Mouse (Mus musculus) left cerebral cortex, adult 2 months (tissue): ENCODE data around the gene Cdk18. TPM values are rescaled to one million over a fixed set of nuclear protein-coding genes. Genes with fewer than 3 reads are reported as not detected.
A peak's percentile ranks its signal among the peaks of the same experiment; 100 is the strongest.

Source experiments
- DNase-seq, 2 experiments: peaks; one replicate each; pipeline ENCODE4 v3.0.0; 2021 to 2022; ENCODE audit warnings: low spot score in 2 of 2, mixed read lengths in 1 of 2; ENCODE audit errors: extremely low spot score in 1 of 2
- H3K27ac ChIP-seq: fragments of 200-600 bp; 2 replicates; pipeline ENCODE4 v1.8.1; 2022
- H3K4me3 ChIP-seq: fragments of 200-600 bp; 2 replicates; pipeline ENCODE4 v1.8.1; 2022
- CTCF ChIP-seq: fragments of 200-600 bp; IDR thresholded peaks from 2 replicates; pipeline ENCODE4 v1.8.1; 2022; ENCODE audit warnings: antibody characterized with exemption, mild to moderate bottlenecking, moderate library complexity
- intact Hi-C: fragments of 180-260 bp; cut with DNase I; formaldehyde crosslinking; loops from one replicate; pipeline ENCODE4 v1.15.1; 2025
- total RNA-seq, 2 experiments: library from RNA; stranded (reverse); gene quantifications; 2 replicates each; pipeline ENCODE4 v1.2.3; 2021

Cdk18 gene
- total RNA-seq, 2 experiments from 2014 or later: 27.9 to 33.2 TPM

DNA sequence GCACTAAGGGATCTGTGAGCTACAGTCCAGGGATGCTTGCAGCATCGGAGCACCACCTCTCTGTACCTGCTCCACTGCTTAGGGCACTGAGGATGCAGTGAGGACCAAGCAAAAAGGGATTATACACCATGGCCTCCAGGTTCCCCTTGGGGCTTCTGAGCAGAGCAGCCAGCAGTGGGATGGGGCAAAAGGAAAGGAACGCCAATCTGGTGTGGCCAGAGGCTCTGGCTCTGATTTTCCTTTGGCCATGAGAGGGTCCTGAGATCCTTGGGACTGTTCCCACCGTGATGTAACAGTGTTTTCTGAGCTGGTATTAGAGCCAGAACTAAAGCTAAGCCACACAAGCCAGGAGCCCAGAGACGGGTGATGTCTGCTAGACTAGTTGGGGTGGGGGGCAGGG is 20.2 kb upstream of the Cdk18 start:
- no peak for DNase-seq

DNA sequence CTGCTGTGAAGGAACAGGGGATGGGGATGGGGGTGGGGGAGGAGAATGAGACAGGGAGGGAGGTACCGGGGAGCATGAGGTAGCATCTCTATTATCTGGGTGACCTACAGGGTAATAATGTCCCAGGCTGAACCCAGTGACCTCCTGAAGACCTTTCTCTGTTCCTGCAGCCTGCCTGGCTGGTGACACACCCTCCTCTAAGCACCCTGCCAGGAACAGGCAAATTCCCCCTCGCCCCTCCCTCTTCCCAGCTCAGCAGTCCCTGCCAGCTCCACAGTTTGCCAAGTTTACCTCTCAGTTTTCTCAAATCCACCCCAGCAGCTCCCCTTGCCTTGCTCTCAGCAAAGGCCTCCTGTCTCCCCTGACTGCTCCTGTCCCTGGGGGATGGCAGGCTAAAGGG is 19.3 kb upstream of the Cdk18 start:
- no peak for DNase-seq
- intact Hi-C loops: no loop called here
- Histone ChIP-seq H3K27ac (no peak overlapping the region), H3K4me3 (no peak overlapping the region)
- no peak for TF ChIP-seq CTCF

More for the DNA sequence above, 20.2 kb upstream of the Cdk18 start:
- TF ChIP-seq CTCF: no peak
- intact Hi-C loops: no loop called here
- Histone ChIP-seq H3K4me3 (no peak overlapping the region), H3K27ac (no peak overlapping the region)

DNA sequence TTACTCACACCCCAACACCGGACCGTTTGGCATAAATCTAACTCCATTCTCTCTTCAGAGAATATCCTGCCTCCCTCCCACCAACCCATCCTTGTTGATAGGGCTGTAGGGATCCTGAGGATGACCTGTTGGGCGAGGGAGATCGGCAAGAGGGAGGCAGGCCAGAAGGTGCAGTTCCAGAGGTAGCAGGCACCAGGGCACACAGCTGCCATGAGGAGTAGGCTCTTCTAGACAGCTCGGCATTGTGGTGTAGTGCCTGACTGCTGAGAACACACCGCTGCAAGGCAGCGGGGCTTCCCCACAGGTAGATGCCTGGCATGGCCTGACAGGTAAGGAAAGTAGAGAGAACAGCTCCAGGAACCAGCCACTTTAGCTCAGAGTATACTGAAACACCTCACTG is 18.3 kb upstream of the Cdk18 start:
- Histone ChIP-seq H3K27ac (no peak overlapping the region), H3K4me3 (no peak overlapping the region)
- no peak for DNase-seq
- TF ChIP-seq CTCF: no peak
- intact Hi-C loops: loop anchor here (1.0 to 2.0 kb wide), 4 partner anchors 51 to 197 kb away; no protein-coding TSS in a partner anchor

DNA sequence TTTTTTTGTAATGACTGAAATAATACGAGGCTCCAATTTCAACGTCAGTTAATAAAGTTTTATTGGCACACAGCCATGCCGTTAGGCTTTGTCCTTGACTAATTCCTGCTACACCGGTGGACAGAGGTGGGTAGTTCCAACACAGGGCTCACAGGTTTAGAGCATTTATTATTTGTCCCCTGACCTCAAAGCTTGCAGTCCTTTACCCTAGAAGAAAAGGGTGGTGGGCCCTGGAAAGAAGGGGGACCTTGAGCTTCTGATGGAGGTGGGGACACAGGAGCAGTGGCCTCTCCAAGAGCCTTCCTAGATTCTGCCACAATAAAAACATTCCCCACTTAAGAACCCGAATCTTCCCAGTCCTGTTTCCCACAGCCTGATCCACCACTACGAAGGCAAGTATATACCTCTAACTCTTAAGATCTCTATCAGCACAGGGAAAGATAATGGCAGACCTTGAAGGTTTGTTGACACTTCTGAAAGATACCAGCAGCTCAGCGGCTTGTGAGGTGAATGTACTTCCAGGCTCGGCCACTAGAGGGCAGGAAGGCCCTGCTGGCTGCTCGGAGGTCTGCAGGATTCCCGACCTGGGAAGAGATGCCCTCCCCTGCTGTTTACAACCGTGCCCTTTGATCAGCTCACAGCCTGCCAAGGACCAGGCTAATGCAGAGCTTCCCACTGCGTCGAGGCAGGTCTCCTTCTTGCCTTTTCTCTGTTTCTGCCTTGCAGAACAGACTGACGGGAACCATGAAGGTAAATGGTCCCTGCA is 17.7 kb upstream of the Cdk18 start:
- no peak overlapping the region for H3K4me3 ChIP-seq
- DNase-seq: peak; percentile 87 to 93
- intact Hi-C loops: loop anchor here (1.0 to 2.0 kb wide), 4 partner anchors 52 to 198 kb away; no protein-coding TSS in a partner anchor
- TF ChIP-seq CTCF: peak; percentile 99
- no peak overlapping the region for H3K27ac ChIP-seq

DNA sequence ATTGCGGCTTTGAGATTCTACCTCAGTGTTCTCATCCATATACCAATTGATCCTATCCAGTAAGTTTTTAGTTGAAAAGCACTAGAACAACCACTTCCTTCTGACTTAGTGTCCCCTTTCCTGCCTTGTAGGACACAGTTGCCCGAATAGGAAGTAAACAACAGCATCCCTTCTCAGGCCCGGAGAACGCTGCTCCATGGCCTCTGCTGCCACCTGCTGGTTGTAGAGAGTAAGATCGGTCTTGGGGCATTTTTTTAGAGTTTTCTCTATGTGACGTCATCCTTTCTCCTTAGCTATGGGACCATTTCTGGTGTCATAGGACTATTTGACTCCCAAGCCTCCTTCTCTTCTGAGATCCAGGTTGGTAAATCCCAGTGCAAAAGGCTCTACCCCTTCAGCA is 16.3 kb upstream of the Cdk18 start:
- H3K4me3 ChIP-seq: no peak overlapping the region
- peak; percentile 94 for TF ChIP-seq CTCF
- intact Hi-C loops: loop anchor here (1.0 to 2.0 kb wide), 3 partner anchors 34 to 199 kb away; no protein-coding TSS in a partner anchor

DNA sequence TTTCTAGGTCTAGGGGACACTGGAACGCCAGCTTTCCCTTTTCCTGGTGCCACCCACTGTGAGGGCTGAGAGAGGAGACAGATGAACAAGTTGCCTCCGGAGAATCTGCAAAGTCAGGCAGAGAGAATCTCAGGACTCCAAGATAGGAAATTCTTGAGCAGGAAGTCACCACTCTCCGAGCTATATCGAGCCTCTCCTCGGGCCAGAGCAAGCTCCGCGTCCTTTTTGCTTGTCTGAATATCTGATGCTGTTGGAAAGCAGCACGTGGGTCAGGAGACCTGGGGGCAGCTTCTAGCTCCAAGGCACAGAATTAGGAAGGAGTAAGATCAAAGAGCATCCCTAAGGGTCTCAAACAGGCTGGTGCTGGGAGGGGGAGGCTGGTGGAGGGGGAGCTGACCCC is 14.2 kb upstream of the Cdk18 start:
- intact Hi-C loops: no loop called here
- Histone ChIP-seq H3K4me3 (no peak overlapping the region), H3K27ac (no peak overlapping the region)
- TF ChIP-seq CTCF: no peak
- no peak for DNase-seq

More for the DNA sequence above, 16.3 kb upstream of the Cdk18 start:
- DNase-seq: peak; percentile 70 to 84
- no peak overlapping the region for H3K27ac ChIP-seq

DNA sequence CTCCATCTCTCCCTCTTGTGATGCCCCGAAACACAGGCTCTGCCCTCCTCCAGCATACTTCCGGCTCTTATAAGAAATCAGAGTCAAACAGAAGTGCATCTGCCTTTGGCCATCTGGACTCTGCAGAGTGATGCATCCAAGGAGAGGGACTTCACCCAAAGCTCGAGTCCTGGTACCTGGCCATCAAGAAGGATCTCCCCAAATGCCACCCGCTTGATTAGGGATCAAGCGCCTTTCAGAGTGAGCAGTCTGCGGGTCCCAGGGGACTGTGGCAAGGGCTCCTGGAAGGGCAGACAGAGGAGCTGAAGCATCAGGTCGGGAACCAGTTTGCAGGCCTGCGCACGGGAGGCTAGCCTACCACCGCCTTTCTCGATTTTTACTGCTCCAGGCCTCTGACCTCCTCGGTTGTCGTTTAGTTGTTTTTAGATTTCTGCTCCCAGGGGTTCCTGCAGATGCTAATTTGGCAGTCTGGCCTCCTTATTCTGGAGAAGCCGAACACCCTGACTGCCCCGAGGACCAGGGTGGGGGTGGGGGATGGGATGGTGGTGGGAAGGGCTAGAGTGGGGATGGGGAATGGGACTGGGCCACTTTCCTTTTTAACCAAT is 13.7 kb upstream of the Cdk18 start:
- no peak for DNase-seq
- H3K4me3 ChIP-seq: no peak overlapping the region
- no peak for TF ChIP-seq CTCF
- intact Hi-C loops: no loop called here
- no peak overlapping the region for H3K27ac ChIP-seq

DNA sequence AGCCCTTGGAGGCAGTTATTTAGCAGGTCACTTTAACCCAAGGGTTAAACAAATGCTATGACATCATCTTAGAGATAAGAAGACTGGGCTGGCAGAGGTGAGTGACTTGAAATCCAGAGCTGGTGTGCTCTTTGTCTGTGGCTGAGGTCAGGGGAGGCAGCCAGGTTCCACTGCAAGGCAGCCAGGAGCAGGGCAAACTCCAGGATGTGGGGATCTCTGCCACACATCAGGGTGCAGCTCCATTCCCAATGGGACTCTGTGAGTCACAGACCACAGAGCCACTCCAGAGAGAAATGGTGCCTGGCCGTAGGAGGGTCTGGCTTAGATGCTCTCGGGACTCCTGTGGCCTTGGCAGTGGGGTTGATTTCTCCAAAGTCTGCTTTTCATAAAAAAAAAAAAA is 12.4 kb upstream of the Cdk18 start:
- no peak for TF ChIP-seq CTCF
- Histone ChIP-seq H3K4me3 (no peak overlapping the region), H3K27ac (no peak overlapping the region)
- DNase-seq: no peak
- intact Hi-C loops: no loop called here

DNA sequence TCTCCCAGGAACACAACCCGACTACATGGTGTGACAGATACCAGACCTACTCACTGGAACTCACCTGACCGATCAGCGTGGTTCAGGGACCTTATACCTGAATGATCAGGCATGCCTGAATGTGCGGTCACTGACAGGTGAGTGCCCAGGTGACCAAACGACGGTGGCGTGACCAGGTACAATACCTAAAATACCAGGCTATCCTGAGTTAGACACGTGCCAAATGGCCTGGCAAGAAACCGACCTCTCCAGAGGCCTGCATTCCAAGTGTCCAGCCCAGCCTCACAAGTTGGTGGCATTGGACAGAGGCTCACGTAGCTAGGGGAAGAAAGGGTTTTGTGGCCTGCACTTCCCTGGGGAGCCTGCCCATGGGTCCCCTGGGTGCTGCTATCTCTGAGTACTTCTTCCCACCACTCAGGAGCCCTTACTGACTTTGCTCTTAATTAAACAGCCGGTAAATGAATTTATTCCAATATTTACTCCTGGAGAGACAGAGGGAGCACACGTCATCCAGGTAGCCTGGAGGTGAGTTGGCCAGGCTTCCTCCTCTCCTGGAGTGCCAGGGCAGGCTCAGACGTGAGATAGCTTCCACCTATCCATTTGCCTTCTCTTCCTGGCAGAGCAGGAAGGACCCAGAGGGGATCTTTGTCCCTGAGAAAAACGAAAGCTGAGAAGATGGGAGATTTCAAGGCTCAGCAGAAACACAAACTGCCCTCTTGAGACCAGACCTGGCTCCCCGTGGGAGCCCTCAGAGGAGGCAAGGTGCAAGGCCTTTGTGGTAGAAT is 11.5 kb upstream of the Cdk18 start:
- TF ChIP-seq CTCF: no peak
- no peak overlapping the region for H3K4me3 ChIP-seq
- intact Hi-C loops: no loop called here
- no peak overlapping the region for H3K27ac ChIP-seq
- DNase-seq: no peak

DNA sequence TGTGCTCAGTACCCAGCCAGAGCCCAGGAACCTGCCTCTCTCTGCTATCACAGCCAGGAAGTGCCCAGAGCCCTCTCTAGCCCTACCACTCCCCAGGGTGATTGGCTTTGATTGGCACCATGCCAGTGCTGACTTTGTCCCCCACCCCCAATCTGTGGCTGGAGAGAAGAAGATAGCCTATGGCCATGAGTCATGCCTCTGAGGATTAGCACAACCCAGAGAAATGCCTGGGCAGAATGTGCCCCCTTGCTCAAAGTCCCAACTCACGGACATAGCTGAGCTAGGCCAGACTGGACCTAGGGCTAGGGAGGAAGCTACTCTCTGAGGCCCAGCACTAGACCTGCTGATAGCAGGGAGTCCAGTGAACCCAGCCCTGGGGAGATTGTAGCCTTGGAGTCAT is 10.7 kb upstream of the Cdk18 start:
- DNase-seq: no peak
- TF ChIP-seq CTCF: no peak
- intact Hi-C loops: no loop called here
- no peak overlapping the region for H3K27ac ChIP-seq
- H3K4me3 ChIP-seq: no peak overlapping the region

DNA sequence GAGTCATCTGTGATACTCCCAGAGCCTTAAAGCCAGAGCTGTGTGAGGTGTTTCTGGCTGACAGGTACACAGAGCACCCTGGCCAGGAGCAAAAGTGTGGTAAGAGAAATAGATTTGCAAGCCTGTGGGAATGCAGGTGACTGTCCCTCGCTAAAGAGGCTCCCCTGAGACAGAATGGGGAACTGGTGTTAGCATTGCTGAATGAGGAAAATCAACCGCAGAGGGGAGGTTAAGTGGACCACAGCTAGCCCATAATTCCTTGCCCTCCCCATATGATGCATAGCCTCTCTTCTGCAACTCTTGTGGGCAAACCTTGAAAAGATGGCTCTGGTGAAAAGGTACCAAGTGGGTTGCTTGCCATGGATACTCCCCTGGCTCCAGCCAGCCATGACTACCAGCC is 9.9 kb upstream of the Cdk18 start:
- Histone ChIP-seq H3K27ac (no peak overlapping the region), H3K4me3 (no peak overlapping the region)
- DNase-seq: no peak
- intact Hi-C loops: no loop called here
- no peak for TF ChIP-seq CTCF

DNA sequence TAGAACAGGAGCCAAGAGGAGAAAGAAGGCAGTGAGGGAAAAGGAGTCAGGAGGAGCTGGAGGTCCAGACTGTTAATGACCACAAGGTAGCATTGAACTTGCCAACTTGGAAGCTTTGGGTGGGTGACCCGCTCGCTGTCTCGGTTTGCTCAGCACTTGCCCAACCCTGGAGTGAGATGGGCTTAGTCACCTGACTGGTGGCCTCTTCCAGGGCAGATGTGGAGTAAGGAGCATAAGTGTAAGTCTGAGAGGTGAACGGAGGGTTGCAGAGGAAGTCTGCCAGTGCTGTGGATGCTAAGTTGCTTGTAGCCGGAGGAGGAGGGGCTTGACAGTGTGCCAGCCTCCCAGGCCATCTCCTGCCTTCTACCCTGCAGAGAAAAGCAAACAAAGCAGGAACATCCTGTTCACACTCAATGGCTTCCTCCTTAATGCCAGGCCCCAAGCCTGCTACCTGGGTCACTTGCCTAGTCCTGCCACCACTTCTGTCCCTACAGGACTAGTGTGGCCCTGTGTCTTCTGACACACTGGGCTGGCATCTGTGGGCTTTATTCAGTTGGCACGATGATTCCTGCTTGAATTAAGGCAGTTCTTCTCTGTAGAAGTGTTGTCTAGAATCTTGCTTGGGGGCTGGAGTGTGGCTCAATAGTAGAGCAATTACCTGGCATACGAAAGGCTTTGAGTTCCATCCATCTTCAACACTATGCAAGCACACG is 6.6 kb upstream of the Cdk18 start:
- Histone ChIP-seq H3K4me3 (no peak overlapping the region), H3K27ac (no peak overlapping the region)
- DNase-seq: no peak
- TF ChIP-seq CTCF: no peak
- intact Hi-C loops: no loop called here
